Mouse (Mus musculus) gastrocnemius, adult 8-10 months (tissue): ENCODE results near the gene Qsox1. TPM values are rescaled to one million over a fixed set of nuclear protein-coding genes. Genes with fewer than 3 reads are reported as not detected.

Experiments used
- DNase-seq, 2 experiments: peaks; one replicate each; pipeline ENCODE4 v3.0.0; 2022; ENCODE audit warnings: low spot score in 2 of 2
- total RNA-seq, 4 experiments: library from RNA; stranded (reverse); gene quantifications; 2 replicates each; pipeline ENCODE4 v1.2.4; 2022

Qsox1 gene
- total RNA-seq, 4 experiments from 2014 or later, result 15.6 to 20.1 (median 16.5) TPM

- DNase-seq, result no peak
Observed at GRCm38 (mm10) chr1:155801014-155801991, 11.4 kb downstream of the Qsox1 start.

- no peak for DNase-seq
Observed at GRCm38 (mm10) chr1:155798000-155798399, 14.7 kb downstream of the Qsox1 start.

- no peak for DNase-seq
Observed at GRCm38 (mm10) chr1:155797425-155797824, 15.3 kb downstream of the Qsox1 start.

- DNase-seq, result no peak
Observed at GRCm38 (mm10) chr1:155796757-155797405, 15.8 kb downstream of the Qsox1 start.

- DNase-seq, result no peak
Observed at GRCm38 (mm10) chr1:155795791-155796233, 16.9 kb downstream of the Qsox1 start.

GRCm38 (mm10) chr1:155794855-155795254 lies 17.8 kb downstream of the Qsox1 start:
- no peak for DNase-seq

- no peak for DNase-seq
Observed at GRCm38 (mm10) chr1:155791919-155792318, 20.8 kb downstream of the Qsox1 start.

- DNase-seq, result no peak
Observed at GRCm38 (mm10) chr1:155790111-155790974, 22.3 kb downstream of the Qsox1 start.

- no peak for DNase-seq
Observed at GRCm38 (mm10) chr1:155785886-155786285, 26.8 kb downstream of the Qsox1 start.

GRCm38 (mm10) chr1:155784343-155785205 lies 28.1 kb downstream of the Qsox1 start:
- peak in 1 of 2 experiments; percentile 27 for DNase-seq

GRCm38 (mm10) chr1:155782382-155782781 lies 30.3 kb downstream of the Qsox1 start:
- DNase-seq, result no peak

GRCm38 (mm10) chr1:155777641-155778625 lies 34.8 kb downstream of the Qsox1 start:
- no peak for DNase-seq

GRCm38 (mm10) chr1:155759167-155759566 lies 53.5 kb downstream of the Qsox1 start:
- DNase-seq, result peak; percentile 38 to 49

- DNase-seq, result no peak
Observed at GRCm38 (mm10) chr1:155758711-155759110, 54.0 kb downstream of the Qsox1 start.

GRCm38 (mm10) chr1:155757621-155758020 lies 55.1 kb downstream of the Qsox1 start:
- no peak for DNase-seq

- DNase-seq, result no peak
Observed at GRCm38 (mm10) chr1:155753411-155753810, 59.3 kb downstream of the Qsox1 start.

GRCm38 (mm10) chr1:155751484-155752255 lies 61.0 kb downstream of the Qsox1 start, which contains the start of gene Lhx4:
TSS of gene Lhx4 (minus strand) at chr1:155751684.
- DNase-seq, result no peak

GRCm38 (mm10) chr1:155750517-155751178 lies 62.0 kb downstream of the Qsox1 start:
- no peak for DNase-seq
